Mouse (Mus musculus) 3T3-L1 (cell line): ENCODE measurements around the gene Nup107.
A peak's percentile ranks its signal among the peaks of the same experiment; 100 is the strongest.

ENCODE experiments used
- DNase-seq: peaks from one replicate; pipeline ENCODE4 v3.0.0-alpha.2; 2015; ENCODE audit warnings: low read depth, low spot score

The Nup107 gene

DNA sequence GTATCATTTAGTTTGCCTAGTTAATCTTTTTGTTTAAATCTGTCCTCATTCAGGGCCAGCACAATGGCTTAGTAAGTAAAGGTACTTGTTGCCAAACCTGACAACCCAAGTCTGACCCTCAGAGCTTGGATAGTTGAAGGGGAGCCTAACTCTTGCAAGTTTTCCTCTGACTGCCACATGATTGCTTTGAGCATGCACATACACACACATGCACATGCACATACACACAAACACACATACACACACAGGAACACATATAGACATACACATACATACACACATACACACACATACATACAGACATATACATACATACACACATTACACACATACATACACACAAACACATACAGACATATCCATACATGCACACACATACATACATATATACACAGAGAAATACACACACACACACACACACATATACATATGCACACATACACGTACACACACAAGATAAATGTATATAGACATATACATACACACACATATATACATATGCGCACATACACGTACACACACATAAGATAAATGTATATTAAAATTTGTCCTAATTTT is 67.6 kb downstream of the Nup107 start:
- peak; percentile 95 for DNase-seq

DNA sequence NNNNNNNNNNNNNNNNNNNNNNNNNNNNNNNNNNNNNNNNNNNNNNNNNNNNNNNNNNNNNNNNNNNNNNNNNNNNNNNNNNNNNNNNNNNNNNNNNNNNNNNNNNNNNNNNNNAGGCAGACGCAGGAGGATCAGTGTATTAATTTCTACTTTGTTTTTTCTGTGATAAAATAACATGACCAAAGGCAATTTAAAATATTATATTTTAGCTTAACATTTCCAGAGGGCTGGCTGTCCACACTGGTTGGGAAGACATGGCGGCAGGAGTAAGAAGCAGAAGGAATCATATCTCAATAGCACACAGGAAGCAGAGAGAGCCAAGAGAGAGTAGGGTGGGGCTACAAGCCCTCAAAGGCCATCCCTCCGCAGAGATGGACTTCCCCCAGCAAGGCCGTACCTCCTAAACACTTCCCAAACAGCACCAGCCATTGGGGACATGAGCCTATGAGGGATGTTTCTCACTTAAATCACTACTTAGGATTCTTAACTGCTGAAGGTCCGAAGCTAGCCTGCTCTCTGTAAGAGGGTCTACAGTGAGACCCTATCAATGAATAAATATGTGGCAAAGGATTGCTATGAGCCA is 68.3 kb downstream of the Nup107 start:
- peak; percentile 95 for DNase-seq

DNA sequence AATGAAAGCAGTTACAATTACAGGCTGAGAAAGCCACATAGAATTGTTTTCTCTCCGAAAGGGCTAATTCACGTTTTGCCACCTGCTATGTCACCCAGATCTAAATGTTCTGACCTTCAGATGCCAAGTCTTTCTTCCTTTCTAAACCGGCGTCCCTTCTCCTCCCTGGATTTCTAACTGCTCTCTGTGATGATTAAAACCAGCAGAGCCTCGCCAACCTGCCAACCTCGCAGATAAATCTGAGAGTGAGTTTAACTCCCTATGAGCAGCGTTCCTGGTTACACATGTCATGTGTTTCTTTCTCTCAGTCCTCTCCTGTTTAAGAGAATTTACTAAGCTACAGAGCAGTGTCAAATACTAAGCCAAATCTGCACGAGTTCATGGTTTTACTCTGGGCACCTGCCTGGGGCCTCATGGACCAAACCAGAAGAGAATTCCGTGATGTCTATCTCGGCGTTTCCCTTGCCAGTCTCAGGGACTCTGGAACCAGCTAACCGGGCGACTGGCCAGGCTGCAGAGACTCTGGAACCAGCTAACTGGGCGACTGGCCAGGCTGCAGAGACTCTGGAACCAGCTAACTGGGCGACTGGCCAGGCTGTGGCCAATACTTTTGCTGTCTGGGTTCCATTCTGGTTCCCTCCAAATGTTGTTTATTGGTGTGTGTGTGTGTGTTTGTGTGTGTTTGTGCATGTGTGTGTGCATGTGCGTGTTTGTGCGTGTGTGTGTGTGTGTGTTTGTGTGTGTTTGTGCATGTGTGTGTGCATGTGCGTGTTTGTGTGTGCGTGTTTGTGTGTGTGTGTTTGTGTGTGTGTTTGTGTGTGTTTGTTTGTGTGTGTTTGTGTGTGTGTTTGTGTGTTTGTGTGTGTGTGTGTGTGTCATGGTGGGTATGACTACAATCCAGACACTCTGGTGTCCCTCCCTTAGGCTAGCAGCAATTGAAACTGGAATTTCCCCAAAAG is 74.1 kb downstream of the Nup107 start:
- DNase-seq: no peak

DNA sequence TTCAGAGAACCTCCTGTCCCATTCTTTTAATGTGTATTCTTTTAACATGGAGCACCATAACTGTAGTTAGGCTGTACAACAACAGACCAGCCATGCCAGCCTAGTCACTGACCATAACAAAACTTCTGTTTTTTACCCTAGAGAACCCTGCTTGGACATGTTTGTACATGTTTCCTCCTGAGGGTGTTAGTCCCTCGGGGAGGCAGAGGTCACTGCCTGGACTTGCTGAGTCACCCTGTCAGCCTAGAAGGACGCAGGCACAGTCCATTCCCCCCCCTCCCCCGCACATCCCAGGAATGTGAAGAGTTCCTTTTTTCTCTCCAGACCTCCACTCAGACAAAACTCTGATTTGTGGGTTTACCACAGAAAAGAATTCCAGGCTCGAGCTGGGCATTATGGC is 74.9 kb downstream of the Nup107 start:
- DNase-seq: no peak

DNA sequence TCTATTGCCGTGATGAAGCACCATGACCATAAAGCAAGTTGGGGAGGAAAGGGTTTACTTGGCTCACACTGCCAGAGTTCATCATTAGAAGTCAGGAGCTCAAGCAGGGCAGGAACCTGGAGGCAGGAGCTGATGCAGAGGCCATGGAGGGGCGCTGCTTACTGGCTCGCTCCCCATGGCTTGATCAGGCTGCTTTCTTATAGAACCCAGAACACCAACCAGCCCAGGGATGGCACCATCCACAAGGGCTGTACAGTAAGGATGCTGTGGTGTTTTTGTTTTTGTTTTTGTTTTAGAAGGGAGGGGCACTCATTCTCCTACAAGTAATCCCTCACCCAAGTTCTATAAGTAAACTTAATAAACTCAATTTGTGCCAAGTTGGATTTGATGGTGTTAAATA is 75.8 kb downstream of the Nup107 start:
- DNase-seq: no peak

DNA sequence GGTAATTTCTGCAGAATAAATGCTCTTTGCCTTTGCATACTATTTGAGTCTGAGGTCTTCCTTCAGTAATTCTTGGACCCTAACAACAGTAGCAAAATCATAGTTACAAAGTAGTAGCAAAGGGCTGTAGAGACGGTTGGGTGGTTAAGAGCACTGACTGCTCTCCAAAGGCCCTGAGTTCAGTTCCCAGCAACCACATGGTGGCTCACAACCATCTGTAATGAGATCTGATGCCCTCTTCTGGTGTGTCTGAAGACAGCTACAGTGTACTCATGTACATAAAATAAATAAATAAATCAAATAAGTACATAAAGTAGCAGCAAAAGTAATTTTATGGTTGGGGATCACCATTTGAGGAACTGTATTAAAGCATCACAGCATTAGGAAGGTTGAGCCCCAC is 76.9 kb downstream of the Nup107 start:
- DNase-seq: peak; percentile 94

DNA sequence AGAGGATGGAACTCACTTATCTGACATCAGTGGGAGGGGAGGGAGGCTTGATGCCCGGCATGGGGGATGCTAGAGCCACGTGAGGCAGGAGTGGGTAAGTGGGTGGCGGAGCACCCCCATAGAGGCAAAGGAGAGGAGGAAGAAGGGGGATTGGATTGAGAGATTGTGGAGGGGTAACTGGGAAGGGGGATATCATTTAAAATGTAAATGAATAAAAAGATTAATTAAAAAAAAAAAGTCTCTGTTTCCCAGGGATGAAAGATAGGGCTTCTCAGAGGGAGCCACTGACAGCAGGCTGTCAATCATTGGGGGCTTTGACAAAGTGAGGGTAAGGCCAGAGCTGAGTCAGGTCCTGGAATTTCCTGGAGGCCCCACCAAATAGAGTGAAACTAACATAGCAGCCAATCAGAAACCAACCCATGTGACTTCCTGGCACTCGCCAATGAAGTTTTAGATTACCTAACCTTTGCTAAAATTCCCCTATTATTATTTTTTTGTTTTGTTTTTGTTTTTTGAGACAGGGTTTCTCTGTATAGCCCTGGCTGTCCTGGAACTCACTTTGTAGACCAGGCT is 77.5 kb downstream of the Nup107 start:
- no peak for DNase-seq

DNA sequence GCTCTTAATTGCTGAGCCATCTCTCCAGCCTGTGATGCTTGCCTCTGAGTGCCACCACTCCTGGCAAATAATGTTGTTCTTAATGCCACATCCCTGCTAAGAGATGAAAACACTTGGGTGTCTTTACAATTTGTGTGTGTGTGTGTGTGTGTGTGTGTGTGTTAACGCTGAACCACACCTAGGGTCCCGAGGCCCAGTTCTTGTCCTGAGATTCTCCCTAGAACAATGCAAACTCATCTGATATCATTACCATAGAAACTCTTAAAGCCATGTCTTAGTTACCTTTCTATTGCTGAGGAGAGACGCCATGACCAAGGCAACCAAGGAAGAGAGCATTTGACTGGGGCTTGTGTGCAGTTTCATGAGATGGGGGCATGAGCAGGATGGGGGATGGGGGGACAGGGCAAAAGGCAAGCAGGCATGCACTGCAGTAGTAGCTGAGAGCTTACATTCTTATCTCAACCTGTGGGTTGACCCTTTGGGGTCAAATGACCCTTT is 78.4 kb downstream of the Nup107 start:
- peak; percentile 94 for DNase-seq

DNA sequence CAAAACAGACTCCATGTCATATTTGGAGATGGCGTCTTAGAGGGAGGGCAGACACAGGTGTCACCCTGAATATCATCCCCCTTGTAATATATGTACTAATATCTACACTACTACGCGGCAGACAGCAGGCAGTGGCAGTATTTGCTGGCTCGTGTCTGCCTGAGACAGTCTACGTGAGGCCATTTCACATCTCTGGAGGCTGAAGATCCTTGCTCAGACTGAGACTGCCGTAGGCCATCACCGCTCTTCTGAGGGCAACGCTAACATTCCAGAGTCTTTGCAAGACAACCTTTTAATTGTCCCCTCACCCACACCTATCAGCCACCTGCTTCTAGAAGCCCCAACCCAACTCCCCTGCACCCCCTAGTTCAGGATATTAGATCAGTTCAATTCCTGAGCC is 79.0 kb downstream of the Nup107 start:
- DNase-seq: peak; percentile 95

DNA sequence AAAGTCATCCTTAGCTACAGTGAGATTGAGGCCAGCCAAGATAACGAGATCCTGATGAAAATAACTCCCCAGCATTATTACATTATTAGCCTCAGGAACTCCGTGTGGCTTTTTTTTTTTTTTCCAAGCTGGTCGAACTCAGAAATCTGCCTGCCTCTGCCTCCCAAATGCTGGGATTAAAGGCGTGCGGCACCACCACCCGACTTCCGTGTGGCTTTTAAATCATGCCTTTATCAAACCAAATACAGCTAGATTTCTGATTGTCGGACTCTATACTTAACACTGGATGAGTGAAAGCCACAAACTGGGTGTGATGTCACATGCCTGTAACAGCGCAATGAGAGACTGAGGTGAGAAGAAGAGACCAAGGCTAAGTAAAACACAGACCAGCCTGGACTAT is 79.6 kb downstream of the Nup107 start:
- DNase-seq: peak; percentile 95

DNA sequence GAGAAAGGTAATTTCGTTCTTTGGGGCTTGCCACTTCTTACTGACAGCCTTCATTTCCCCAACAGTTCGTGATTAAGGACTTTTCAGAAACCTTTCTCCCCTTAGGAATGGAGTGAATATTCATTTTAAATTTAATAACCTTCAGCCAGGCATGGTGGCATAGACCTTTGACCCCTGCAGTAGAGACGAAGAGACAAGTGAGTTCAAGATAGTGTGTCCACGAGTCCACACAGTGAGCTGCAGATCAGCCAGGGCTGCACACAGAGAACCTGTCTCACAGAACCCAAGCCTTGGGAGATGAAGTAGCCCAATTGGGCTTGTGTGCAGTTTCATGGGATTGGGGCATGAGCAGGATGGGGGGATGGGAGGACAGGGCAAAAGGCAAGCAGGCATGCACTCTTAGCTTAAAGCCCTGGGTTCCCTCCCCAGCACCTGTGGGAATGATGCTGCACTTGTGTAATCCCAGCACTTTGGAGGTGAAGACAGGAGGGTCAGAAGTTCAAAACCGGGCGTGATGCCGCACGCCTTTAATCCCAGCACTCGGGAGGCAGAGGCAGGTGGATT is 80.2 kb downstream of the Nup107 start:
- DNase-seq: no peak

DNA sequence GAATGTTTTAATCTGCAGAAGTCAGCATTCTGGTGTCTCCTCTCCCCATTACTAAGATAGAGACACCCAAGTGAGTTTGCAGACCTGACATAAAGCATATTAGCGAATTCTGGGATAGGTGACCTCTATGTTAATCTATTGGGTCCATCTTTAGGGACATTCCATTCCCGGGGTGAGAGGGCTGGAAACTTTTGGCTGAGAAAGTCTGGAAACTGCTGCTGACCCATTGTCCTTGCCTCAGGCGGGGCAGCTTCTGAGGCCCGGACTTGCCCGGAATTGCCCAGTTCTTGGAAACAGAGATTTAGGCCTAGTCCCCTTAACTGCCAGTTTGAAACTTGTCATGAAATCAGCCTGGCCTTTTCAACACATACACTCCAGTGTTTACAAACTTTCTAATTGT is 81.1 kb downstream of the Nup107 start:
- DNase-seq: no peak

DNA sequence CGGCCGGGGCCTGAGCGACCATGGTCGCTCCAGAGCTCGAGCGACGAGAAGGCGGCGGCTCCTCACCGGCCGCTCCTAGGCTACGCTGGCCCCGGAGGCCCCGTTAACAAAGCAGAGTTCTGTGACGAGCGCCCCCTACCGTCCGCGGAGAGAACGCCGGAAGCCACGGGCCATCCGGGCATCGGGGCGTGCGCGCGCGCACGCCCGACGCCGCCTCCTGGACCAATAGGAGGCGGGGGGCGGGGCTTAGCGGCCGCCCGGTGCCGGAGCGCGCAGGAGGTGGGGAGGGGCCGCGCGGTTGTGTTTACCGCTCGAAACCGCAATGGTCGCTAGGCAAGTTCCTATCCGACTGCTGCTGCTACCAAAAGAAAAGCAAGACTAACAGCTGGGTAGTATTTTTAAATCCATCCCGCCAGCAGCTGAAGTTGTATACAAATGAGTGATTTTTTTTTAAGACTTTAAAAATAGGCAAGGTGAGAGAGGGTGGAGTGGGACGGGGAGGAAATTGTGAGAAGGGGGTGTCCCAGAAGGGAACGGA is 81.8 kb downstream of the Nup107 start, which contains the start of gene Mdm2:
Gene Mdm2 (minus strand): TSS at position 155 of the 538 bp plus-strand sequence.
- no peak for DNase-seq

DNA sequence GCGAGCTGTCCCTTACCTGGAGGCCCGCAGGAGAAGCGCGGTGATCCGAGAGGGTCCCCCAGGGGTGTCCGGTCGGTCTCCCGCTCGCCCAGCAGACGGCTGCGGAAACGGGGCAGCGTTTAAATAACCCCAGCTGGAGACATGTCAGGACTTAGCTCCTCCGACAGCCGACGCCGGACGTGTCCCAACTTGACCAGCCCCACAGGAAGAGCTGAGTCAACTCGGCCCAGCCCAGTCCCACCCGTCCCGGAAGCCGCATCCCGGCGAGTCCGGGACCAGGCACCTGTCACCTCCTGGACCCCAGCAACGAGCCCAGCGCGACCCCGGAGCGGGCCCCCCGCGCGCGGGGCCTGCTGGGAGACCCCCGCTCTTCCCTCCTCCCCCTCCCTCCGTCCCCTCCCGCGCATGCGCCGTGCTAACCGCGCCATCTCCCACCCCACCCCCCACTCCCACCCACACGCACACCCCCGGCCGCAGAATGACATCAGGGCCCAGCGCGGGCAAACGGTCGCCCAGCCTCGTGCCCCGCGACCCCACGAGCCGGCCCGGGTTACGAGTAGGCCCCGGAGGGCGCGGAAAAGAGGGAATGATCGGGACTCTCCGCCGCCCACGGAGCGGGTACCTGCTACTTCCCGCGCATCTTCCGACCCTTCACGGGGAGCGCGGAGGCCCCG is 82.4 kb downstream of the Nup107 start:
- no peak for DNase-seq

DNA sequence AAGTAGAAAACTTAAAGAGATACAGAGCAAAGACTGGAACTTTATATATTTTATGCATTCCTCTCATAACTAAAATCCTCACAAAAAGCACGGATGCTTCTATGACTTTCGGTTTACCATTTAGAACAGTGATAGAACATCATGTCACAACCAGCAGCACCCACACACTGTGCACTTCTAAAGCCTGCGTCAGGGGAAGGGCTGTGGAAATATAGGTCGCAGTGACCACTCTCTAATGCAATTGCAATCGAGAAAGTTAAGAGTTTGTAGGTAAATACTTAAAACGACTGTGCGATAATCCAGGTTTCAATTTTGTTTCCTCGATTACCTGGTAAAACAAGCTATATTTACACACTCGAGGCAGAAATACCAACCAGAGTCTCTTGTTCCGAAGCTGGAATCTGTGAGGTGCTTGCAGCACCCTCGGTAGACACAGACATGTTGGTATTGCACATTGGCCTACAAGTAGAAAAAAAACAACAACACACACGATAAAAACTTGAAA is 83.1 kb downstream of the Nup107 start:
- DNase-seq: no peak

DNA sequence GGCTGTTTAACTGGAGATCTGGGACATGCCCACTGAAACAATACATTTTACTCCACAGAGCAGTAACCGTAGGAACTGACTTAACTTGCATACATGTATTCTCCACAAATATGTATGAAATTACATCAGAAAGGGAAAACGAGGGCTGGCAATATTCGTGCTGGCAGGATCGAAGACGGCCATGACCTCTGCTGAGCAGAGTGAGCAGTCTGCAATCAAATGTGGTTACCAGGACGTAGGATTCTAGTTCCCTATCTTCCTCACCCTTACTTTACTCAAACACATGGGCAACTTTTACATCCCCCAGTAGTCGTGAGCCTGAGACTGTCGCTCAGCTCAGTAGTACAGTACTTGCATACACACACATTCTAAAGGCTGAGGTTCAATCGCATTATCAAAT is 83.6 kb downstream of the Nup107 start:
- DNase-seq: no peak

DNA sequence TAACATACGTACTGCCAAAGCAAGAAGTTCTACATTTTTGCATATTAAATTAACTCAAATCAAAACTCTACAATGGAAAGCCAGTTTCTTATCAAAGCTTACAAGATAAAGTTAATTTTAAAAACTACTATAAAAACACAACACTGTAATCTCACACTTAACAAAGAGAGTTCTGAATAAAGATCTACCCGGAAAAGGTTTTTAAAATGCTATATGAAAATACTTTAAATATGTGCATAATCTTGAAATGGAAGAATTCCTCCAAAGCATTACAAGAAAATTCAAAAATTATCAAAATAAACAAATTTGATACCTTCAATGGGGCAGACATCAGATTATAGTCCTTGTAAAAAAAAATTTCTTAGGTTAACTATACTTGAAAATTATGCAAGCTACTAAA is 84.1 kb downstream of the Nup107 start:
- DNase-seq: no peak

DNA sequence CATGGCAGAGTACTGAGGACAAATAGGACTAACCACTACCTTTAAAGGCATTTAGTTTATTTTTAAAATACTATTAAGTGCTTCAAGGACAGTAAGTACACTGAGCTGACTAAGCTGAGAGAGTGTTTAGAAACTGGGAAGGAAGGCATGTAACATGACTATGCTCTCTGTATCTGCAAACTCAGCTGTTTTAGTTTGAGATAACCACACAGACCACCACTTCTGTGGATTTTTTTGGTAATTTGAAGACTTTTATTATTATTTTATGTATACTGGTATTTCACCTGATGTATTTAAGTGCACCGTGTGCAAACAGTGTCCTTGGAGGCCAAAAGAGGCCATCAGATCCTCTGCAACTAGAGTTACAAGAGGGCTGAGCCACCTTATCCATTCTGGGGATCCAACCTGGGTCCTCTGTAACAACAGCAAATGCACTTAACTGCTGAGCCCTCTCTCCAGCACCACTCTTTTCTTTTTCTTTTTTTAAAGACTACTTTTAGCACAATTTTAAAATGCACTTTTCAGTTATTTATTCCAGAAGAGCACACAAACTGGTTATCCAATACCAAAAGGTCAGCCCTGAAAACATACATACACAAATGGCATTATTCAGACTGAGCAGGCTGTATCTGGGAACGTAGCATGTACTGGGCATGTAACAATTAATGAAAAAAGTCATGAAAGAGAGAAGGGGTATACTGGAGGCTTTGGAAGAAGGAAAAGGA is 85.2 kb downstream of the Nup107 start:
- DNase-seq: peak; percentile 95

DNA sequence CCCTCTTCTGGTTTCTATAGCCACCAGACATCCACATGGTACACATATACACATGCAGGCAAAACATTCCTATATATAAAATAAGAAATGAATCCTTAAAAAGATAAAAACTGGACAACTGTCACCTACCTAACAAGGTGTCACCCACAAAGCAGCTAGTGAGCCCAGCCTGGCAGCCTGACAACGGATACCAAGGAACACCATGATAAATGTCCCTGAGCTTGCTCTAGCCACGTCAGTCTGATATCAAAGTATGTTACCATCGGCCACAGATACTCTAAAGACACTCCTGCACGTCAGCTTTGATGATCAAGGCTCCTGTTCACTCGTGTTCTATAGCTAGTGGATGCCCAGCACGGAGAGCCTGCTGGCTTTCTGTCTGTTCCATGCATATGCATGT is 86.1 kb downstream of the Nup107 start:
- no peak for DNase-seq

DNA sequence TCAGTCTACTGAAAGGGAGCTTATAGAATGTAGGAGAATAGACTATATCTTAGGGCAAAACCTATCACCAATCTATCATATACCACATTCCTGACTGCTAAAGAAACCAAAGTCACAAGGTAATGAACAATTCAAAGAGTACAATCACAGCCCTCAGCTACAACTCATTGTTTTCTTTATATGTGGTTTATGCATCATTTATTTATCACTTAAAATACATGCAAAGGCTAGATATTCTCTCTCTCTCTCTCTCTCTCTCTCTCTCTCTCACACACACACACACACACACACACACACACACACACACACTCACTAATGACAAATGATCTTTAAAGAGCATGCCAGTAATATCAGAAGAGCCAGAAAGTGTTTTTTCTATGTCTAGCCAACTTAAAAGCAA is 86.7 kb downstream of the Nup107 start:
- no peak for DNase-seq
